Comparison of ENCODE assay signal across 8 mouse cellular contexts in genomic region chr14:11556356-11557130, GRCm38 (mm10). TPM values are rescaled to one million over a fixed set of nuclear protein-coding genes. Genes with fewer than 3 reads are reported as not detected.
A peak's percentile ranks its signal among the peaks of the same experiment; 100 is the strongest.
DNase-seq lines count a peak whose midpoint lies in the region; ATAC-seq and TF ChIP-seq lines count a peak whose summit lies in the region.

No protein-coding gene starts in this region.

- no peak for TF ChIP-seq EP300 in heart, postnatal 0 days (IDR thresholded peaks at IDR 0.05; ENCODE audit: low read depth)

- peak overlapping the region; percentile 85 for H3K4me2 ChIP-seq in forebrain, embryonic 16.5 days (ENCODE audit: low read length)
- H3K4me2 ChIP-seq in heart, postnatal 0 days (ENCODE audit: low read depth, low read length), result peak overlapping the region; percentile 99
- H3K4me2 ChIP-seq in liver, embryonic 11.5 days, result peak overlapping the region; percentile 81
- peak overlapping the region; percentile 89 for H3K4me2 ChIP-seq in neural tube, embryonic 11.5 days (ENCODE audit: low read depth)

- peaks cover 18% of the 10 kb centered on the region for H3K4me1 ChIP-seq in forebrain, embryonic 16.5 days (replicated peaks; ENCODE audit: control insufficient read depth, insufficient read depth, low read length)
- peaks cover 8% of the 10 kb centered on the region; the same call in 1 of the 2 replicates for H3K4me1 ChIP-seq in heart, postnatal 0 days (ENCODE audit: control insufficient read depth, insufficient read depth)
- no peaks in the 10 kb centered on the region; the same call in 1 of the 2 replicates for H3K4me1 ChIP-seq in liver, embryonic 11.5 days (replicated peaks; ENCODE audit: control insufficient read depth, insufficient read depth, low read length)
- peaks cover 12% of the 10 kb centered on the region; the same call in 1 of the 2 replicates for H3K4me1 ChIP-seq in neural tube, embryonic 11.5 days (ENCODE audit: control insufficient read depth, insufficient read depth, low read length)

- peak overlapping the region; percentile 77 for H3K4me3 ChIP-seq in forebrain, embryonic 16.5 days (replicated peaks; ENCODE audit: low read length)
- peak overlapping the region; percentile 88 for H3K4me3 ChIP-seq in heart, postnatal 0 days (ENCODE audit: low read depth, low read length)
- H3K4me3 ChIP-seq in liver, embryonic 11.5 days (ENCODE audit: low read depth, low read length), result peak overlapping the region; percentile 67
- H3K4me3 ChIP-seq in neural tube, embryonic 11.5 days (ENCODE audit: low read depth, low read length), result peak overlapping the region; percentile 67

- peak; percentile 28 for DNase-seq in thymus, postnatal 4 days
- DNase-seq in thymus, postnatal 25 days, result no peak
- DNase-seq in heart, postnatal 0 days (ENCODE audit: low spot score), result peak; percentile 25
- DNase-seq in kidney, postnatal 25 days, result peak; percentile 74 to 75
- DNase-seq in liver, embryonic 11.5 days (ENCODE audit: low spot score), result peak; percentile 49
- DNase-seq in neural tube, embryonic 11.5 days (ENCODE audit: low spot score), result peak; percentile 64
- DNase-seq in yolk sac, embryonic 10.5 days (ENCODE audit: low spot score), result peak; percentile 38

- ATAC-seq in forebrain, embryonic 16.5 days, result peak; percentile 2; the same call in 1 of the 2 replicates
- ATAC-seq in heart, postnatal 0 days (ENCODE audit: insufficient read depth, low read depth), result no peak
- ATAC-seq in liver, embryonic 11.5 days (replicated peaks; ENCODE audit: low FRiP score), result no peak
- no peak for ATAC-seq in neural tube, embryonic 11.5 days (ENCODE audit: insufficient read depth, low FRiP score, low TSS enrichment)

- 2% methylated on average over 26 of the region's 26 CpGs for WGBS in forebrain, embryonic 16.5 days
- 2% methylated on average over 26 of the region's 26 CpGs for WGBS in heart, postnatal 0 days
- 13% methylated on average over 26 of the region's 26 CpGs for WGBS in liver, embryonic 11.5 days
- WGBS in neural tube, embryonic 11.5 days, result 11% methylated on average over 26 of the region's 26 CpGs

- H3K9me3 ChIP-seq in forebrain, embryonic 16.5 days (ENCODE audit: control insufficient read depth, low read length), result no peaks in the 10 kb centered on the region
- H3K9me3 ChIP-seq in heart, postnatal 0 days (replicated peaks; ENCODE audit: control insufficient read depth, low read length), result no peaks in the 10 kb centered on the region
- H3K9me3 ChIP-seq in liver, embryonic 11.5 days (ENCODE audit: control insufficient read depth, low read length), result no peaks in the 10 kb centered on the region
- H3K9me3 ChIP-seq in neural tube, embryonic 11.5 days (ENCODE audit: control insufficient read depth, low read length), result no peaks in the 10 kb centered on the region

- H3K27ac ChIP-seq in forebrain, embryonic 16.5 days (ENCODE audit: low read length), result peak overlapping the region; percentile 94; the same call in 1 of the 2 replicates
- no peak overlapping the region for H3K27ac ChIP-seq in heart, postnatal 0 days (ENCODE audit: low read depth)
- H3K27ac ChIP-seq in liver, embryonic 11.5 days (ENCODE audit: low read depth, low read length), result no peak overlapping the region
- no peak overlapping the region for H3K27ac ChIP-seq in neural tube, embryonic 11.5 days (ENCODE audit: low read depth, low read length)

- no peaks in the 10 kb centered on the region for H3K27me3 ChIP-seq in forebrain, embryonic 16.5 days (replicated peaks; ENCODE audit: control insufficient read depth, insufficient read depth, low read length)
- H3K27me3 ChIP-seq in heart, postnatal 0 days (ENCODE audit: control insufficient read depth, insufficient read depth, low read length), result no peaks in the 10 kb centered on the region
- peaks cover 44% of the 10 kb centered on the region for H3K27me3 ChIP-seq in liver, embryonic 11.5 days (replicated peaks; ENCODE audit: control insufficient read depth, insufficient read depth, low read length)
- H3K27me3 ChIP-seq in neural tube, embryonic 11.5 days (ENCODE audit: control insufficient read depth, insufficient read depth, low read length), result no peaks in the 10 kb centered on the region

- H3K9ac ChIP-seq in forebrain, embryonic 16.5 days (replicated peaks; ENCODE audit: low read depth, low read length), result peak overlapping the region; percentile 71
- no peak overlapping the region for H3K9ac ChIP-seq in heart, postnatal 0 days (replicated peaks; ENCODE audit: low read depth, low read length)
- no peak overlapping the region for H3K9ac ChIP-seq in liver, embryonic 11.5 days (ENCODE audit: low read depth, low read length)
- peak overlapping the region; percentile 91 for H3K9ac ChIP-seq in neural tube, embryonic 11.5 days (ENCODE audit: low read length)

- H3K36me3 ChIP-seq in forebrain, embryonic 16.5 days (ENCODE audit: control insufficient read depth, insufficient read depth), result no peaks in the 10 kb centered on the region
- H3K36me3 ChIP-seq in heart, postnatal 0 days (replicated peaks; ENCODE audit: control insufficient read depth, insufficient read depth, low read length), result no peaks in the 10 kb centered on the region
- no peaks in the 10 kb centered on the region for H3K36me3 ChIP-seq in liver, embryonic 11.5 days (ENCODE audit: control insufficient read depth, insufficient read depth, low read length)
- no peaks in the 10 kb centered on the region for H3K36me3 ChIP-seq in neural tube, embryonic 11.5 days (ENCODE audit: control insufficient read depth, insufficient read depth, low read length)

- peak; percentile 37 for TF ChIP-seq CTCF in heart, postnatal 0 days (IDR thresholded peaks at IDR 0.05; ENCODE audit: low read depth)

RNA-seq across cellular contexts. Expression of gene Ptprg, which starts 3.2 kb away (rescaled TPM):
- 30.9 and 33.5 TPM in 2 replicates for polyA plus RNA-seq in forebrain, embryonic 16.5 days (2015; fragmentation: Nextera tagmentation; extraction: Ambion mirVana)
- 19.7 and 63.4 TPM in 2 replicates for total RNA-seq in heart, postnatal 0 days (2014; rRNA removed; ENCODE audit: low replicate concordance)
- 8.1 and 8.7 TPM in 2 replicates for polyA plus RNA-seq in heart, postnatal 0 days (2015; fragmentation: Nextera tagmentation; extraction: Ambion mirVana)
- polyA plus RNA-seq in liver, embryonic 11.5 days (2014; fragmentation: Nextera tagmentation; extraction: Ambion mirVana), result 8.6 and 10.0 TPM in 2 replicates
- 40.5 and 40.8 TPM in 2 replicates for polyA plus RNA-seq in neural tube, embryonic 11.5 days (2014; fragmentation: Nextera tagmentation; extraction: Ambion mirVana)

Comparison
In these comparisons a context has a peak if more than half of its experiments do, and no peak if none do; other contexts are left out.
1. H3K9ac ChIP-seq: peak in forebrain, embryonic 16.5 days (single experiment) and neural tube, embryonic 11.5 days (single experiment); none in heart, postnatal 0 days (single experiment) and liver, embryonic 11.5 days (single experiment).
2. Peak in every context shown above with its lines, with median percentiles within 50 percentile points of each other: H3K4me2 ChIP-seq and H3K4me3 ChIP-seq.